Mouse (Mus musculus): Measurements from ENCODE around the gene Slc32a1. TPM values are rescaled to one million over a fixed set of nuclear protein-coding genes. Genes with fewer than 3 reads are reported as not detected.
A peak's percentile ranks its signal among the peaks of the same experiment; 100 is the strongest.

The Slc32a1 gene
- polyA plus RNA-seq, 1 experiment from 2014 or later = 8.7 TPM

MicroRNA genes within 50 kb of the gene (microRNA counts, 519-probe panel; counts per million panel counts)
- not detected for microRNA mmu-miR-3474

Small RNA genes lying within 50 kb of the gene (microRNA-seq; reads per million reads assigned to microRNA genes)
- gene Mir3474 = 2.6 reads per million, percentile 9 among the genes with 10 or more reads in this experiment

Other genes starting within 250 kb of the Slc32a1 start
- 412 and 543 TPM in 2 replicates for gene Snhg11, start 235.1 kb upstream of the Slc32a1 start, polyA plus RNA-seq (2014; fragmentation: Nextera tagmentation; extraction: Ambion mirVana)
- 29.7 and 34.7 TPM in 2 replicates for gene Ralgapb, start 200.9 kb upstream of the Slc32a1 start, polyA plus RNA-seq (2014; fragmentation: Nextera tagmentation; extraction: Ambion mirVana)
- gene Adig, start 108.2 kb upstream of the Slc32a1 start, polyA plus RNA-seq (2014; fragmentation: Nextera tagmentation; extraction: Ambion mirVana) = not detected in 2 replicates
- gene Arhgap40, start 98.0 kb upstream of the Slc32a1 start, polyA plus RNA-seq (2014; fragmentation: Nextera tagmentation; extraction: Ambion mirVana) = 1.5 TPM in 2 replicates
- gene Actr5, start 14.1 kb downstream of the Slc32a1 start, polyA plus RNA-seq (2014; fragmentation: Nextera tagmentation; extraction: Ambion mirVana) = 14.6 TPM in 2 replicates
- gene Ppp1r16b, start 54.6 kb downstream of the Slc32a1 start, polyA plus RNA-seq (2014; fragmentation: Nextera tagmentation; extraction: Ambion mirVana) = 20.0 and 20.8 TPM in 2 replicates
- 7.5 and 7.6 TPM in 2 replicates for gene Fam83d, start 157.3 kb downstream of the Slc32a1 start, polyA plus RNA-seq (2014; fragmentation: Nextera tagmentation; extraction: Ambion mirVana)
- 13.2 and 13.5 TPM in 2 replicates for gene Dhx35, start 184.0 kb downstream of the Slc32a1 start, polyA plus RNA-seq (2014; fragmentation: Nextera tagmentation; extraction: Ambion mirVana)

All from hindbrain, embryonic 14.5 days (tissue).